Comparison of ENCODE assay signal across 18 mouse cellular contexts in the genomic region with DNA sequence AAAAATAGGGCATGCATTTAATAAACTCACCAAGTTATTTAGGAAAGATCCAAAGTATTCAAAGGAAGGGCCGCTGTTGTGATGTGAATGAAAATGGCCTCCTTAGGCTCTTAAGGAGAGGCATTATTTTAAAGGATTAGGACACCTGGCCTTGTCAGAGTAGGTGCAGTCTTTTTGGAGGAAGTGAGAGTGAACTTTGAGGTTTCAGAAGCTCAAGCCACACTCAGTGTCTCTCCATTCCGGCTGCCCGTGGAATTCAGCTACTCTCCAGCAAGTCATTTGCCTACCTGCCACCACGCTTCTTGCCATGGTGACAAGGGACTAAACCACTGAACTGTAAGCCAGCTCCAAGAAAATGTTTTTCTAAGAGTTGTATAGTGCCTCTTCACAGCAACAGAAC.
"Had no signal": no experiment of that assay in that cellular context is flagged by ENCODE, and none has a peak within 500 bp of the region (broad histone marks: within the 10 kb centered on the region; RNA-seq: fewer than 3 reads in every experiment).

No protein-coding gene starts in this region.

- DNase-seq: kidney, adult 2 months; kidney, postnatal 25 days; layer of hippocampus, adult 9-11 months; layer of hippocampus, postnatal 36 days; liver, embryonic 13.5 days; lung, postnatal 10 days; thymus, adult 2 months; thymus, postnatal 14 days; thymus, postnatal 4 days had no signal

- H3K9me3 ChIP-seq: liver, embryonic 13.5 days; midbrain, embryonic 12.5 days; midbrain, embryonic 15.5 days; neural tube, embryonic 13.5 days had no signal

- H3K4me2 ChIP-seq: liver, embryonic 13.5 days; midbrain, embryonic 12.5 days; midbrain, embryonic 15.5 days; neural tube, embryonic 13.5 days had no signal

- H3K4me3 ChIP-seq: layer of hippocampus, adult 2 months; left cerebral cortex, adult 2 months; liver, embryonic 13.5 days; midbrain, embryonic 12.5 days; midbrain, embryonic 15.5 days; myocyte; neural tube, embryonic 13.5 days had no signal

- H3K27ac ChIP-seq: kidney, postnatal 0 days; layer of hippocampus, adult 2 months; left cerebral cortex, adult 2 months; liver, embryonic 13.5 days; macrophage; midbrain, embryonic 12.5 days; midbrain, embryonic 15.5 days; neural tube, embryonic 13.5 days; stomach, postnatal 0 days had no signal

- ATAC-seq: midbrain, embryonic 15.5 days had no signal

- H3K9ac ChIP-seq: liver, embryonic 13.5 days; midbrain, embryonic 12.5 days; midbrain, embryonic 15.5 days; neural tube, embryonic 13.5 days had no signal

- H3K27me3 ChIP-seq: liver, embryonic 13.5 days; midbrain, embryonic 12.5 days; midbrain, embryonic 15.5 days; neural tube, embryonic 13.5 days had no signal
